Mouse (Mus musculus): ENCODE data around the gene Angptl2. TPM values are rescaled to one million over a fixed set of nuclear protein-coding genes. Genes with fewer than 3 reads are reported as not detected.

The Angptl2 gene
- 0.28 TPM for polyA plus RNA-seq (2014; fragmentation: Illumina TruSeq; extraction: RNeasy Lipid Tissue Mini Kit (QIAGEN cat#74804); ENCODE audit: low read depth, low replicate concordance)

GRCm38 (mm10) chr2:33215700-33216509 is at the start of gene Angptl2:
Gene Angptl2, plus strand, starts transcription at chr2:33216069.

Other genes starting within 250 kb of the Angptl2 start
- 0.25 TPM for gene Slc2a8, start 234.0 kb upstream of the Angptl2 start, polyA plus RNA-seq (2014; fragmentation: Illumina TruSeq; extraction: RNeasy Lipid Tissue Mini Kit (QIAGEN cat#74804); ENCODE audit: low read depth, low replicate concordance)
- 44.5 TPM for gene Garnl3, start 84.4 kb upstream of the Angptl2 start, polyA plus RNA-seq (2014; fragmentation: Illumina TruSeq; extraction: RNeasy Lipid Tissue Mini Kit (QIAGEN cat#74804); ENCODE audit: low read depth, low replicate concordance)
- gene Ralgps1, start 155.4 kb downstream of the Angptl2 start, polyA plus RNA-seq (2014; fragmentation: Illumina TruSeq; extraction: RNeasy Lipid Tissue Mini Kit (QIAGEN cat#74804); ENCODE audit: low read depth, low replicate concordance) = 24.9 TPM
- gene Zbtb34, start 215.3 kb downstream of the Angptl2 start, polyA plus RNA-seq (2014; fragmentation: Illumina TruSeq; extraction: RNeasy Lipid Tissue Mini Kit (QIAGEN cat#74804); ENCODE audit: low read depth, low replicate concordance) = 5.1 TPM

Measured in testis, adult 10 weeks (tissue).